Mouse (Mus musculus): ENCODE measurements at regions not wholly inside any gene's neighbourhood (a gene's known extent, or its start where the extent isn't known, plus 50 kb on each side); places are given as distances from the start of the nearest gene placed in this dataset.

- no peak for TF ChIP-seq CTCF (IDR thresholded peaks at IDR 0.05; ENCODE audit: low read depth, low read length)
- TF ChIP-seq POLR2A (IDR thresholded peaks at IDR 0.05; ENCODE audit: extremely low read depth, insufficient read depth, low read length), result no peak
Observed at GRCm38 (mm10) chr11:24328481-24328880, 250.6 kb downstream of the Bcl11a start.
